Mouse (Mus musculus): ENCODE measurements at regions not wholly inside any gene's neighbourhood (a gene's known extent, or its start where the extent isn't known, plus 50 kb on each side); places are given as distances from the start of the nearest gene placed in this dataset.
A peak's percentile ranks its signal among the peaks of the same experiment; 100 is the strongest.

- DNase-seq: no peak
Observed at GRCm38 (mm10) chr3:148112204-148112603, 878.2 kb downstream of the Adgrl2 start.

- DNase-seq: no peak
Observed at GRCm38 (mm10) chr3:148107031-148107430, 883.3 kb downstream of the Adgrl2 start.

- no peak for DNase-seq
Observed at GRCm38 (mm10) chr3:148093930-148094329, 896.4 kb downstream of the Adgrl2 start.

GRCm38 (mm10) chr3:148075841-148076240, 914.5 kb downstream of the Adgrl2 start:
- no peak for DNase-seq

- no peak for DNase-seq
Observed at GRCm38 (mm10) chr3:148066701-148067100, 923.7 kb downstream of the Adgrl2 start.

- no peak for DNase-seq
Observed at GRCm38 (mm10) chr3:148056074-148056473, 934.3 kb downstream of the Adgrl2 start.

- DNase-seq: no peak
Observed at GRCm38 (mm10) chr3:148052516-148052915, 937.8 kb downstream of the Adgrl2 start.

- no peak for DNase-seq
Observed at GRCm38 (mm10) chr3:148048247-148048646, 942.1 kb downstream of the Adgrl2 start.

- no peak for DNase-seq
Observed at GRCm38 (mm10) chr3:148032532-148032931, 957.8 kb downstream of the Adgrl2 start.

- DNase-seq: no peak
Observed at GRCm38 (mm10) chr3:148005831-148006230, 984.5 kb downstream of the Adgrl2 start.

GRCm38 (mm10) chr3:148004006-148004405, 986.3 kb downstream of the Adgrl2 start:
- peak in 1 of 2 experiments; percentile 8 for DNase-seq

- DNase-seq: no peak
Observed at GRCm38 (mm10) chr3:147999330-147999953, 990.9 kb downstream of the Adgrl2 start.

- DNase-seq: no peak
Observed at GRCm38 (mm10) chr3:147991738-147992137, 998.6 kb downstream of the Adgrl2 start.

GRCm38 (mm10) chr3:147990831-147991230, 999.5 kb downstream of the Adgrl2 start:
- no peak for DNase-seq

GRCm38 (mm10) chr3:147982831-147983230, 1007.5 kb downstream of the Adgrl2 start:
- no peak for DNase-seq

- no peak for DNase-seq
Observed at GRCm38 (mm10) chr3:147981621-147982020, 1008.7 kb downstream of the Adgrl2 start.

- DNase-seq: no peak
Observed at GRCm38 (mm10) chr3:147976579-147976978, 1013.8 kb downstream of the Adgrl2 start.

GRCm38 (mm10) chr3:147976069-147976468, 1014.3 kb downstream of the Adgrl2 start:
- DNase-seq: no peak

GRCm38 (mm10) chr3:147975500-147975899, 1014.9 kb downstream of the Adgrl2 start:
- no peak for DNase-seq

- DNase-seq: no peak
Observed at GRCm38 (mm10) chr3:147974515-147974914, 1015.8 kb downstream of the Adgrl2 start.

- DNase-seq: no peak
Observed at GRCm38 (mm10) chr3:147968271-147968670, 1022.1 kb downstream of the Adgrl2 start.

GRCm38 (mm10) chr3:147967866-147968265, 1022.5 kb downstream of the Adgrl2 start:
- no peak for DNase-seq

GRCm38 (mm10) chr3:147967261-147967660, 1023.1 kb downstream of the Adgrl2 start:
- DNase-seq: no peak

- no peak for DNase-seq
Observed at GRCm38 (mm10) chr3:147966827-147967226, 1023.5 kb downstream of the Adgrl2 start.

- DNase-seq: no peak
Observed at GRCm38 (mm10) chr3:147966379-147966778, 1024.0 kb downstream of the Adgrl2 start.

Data from kidney, postnatal 36 days (tissue).